Mouse (Mus musculus) olfactory bulb, adult 2 months (tissue): ENCODE results near the gene Cabp4. TPM values are rescaled to one million over a fixed set of nuclear protein-coding genes. Genes with fewer than 3 reads are reported as not detected.

Experiments
- H3K27ac ChIP-seq: fragments of 200-500 bp; 2 replicates; pipeline ENCODE4 v1.5.1; 2012; ENCODE audit warnings: low read depth, low read length; ENCODE audit not compliant: insufficient read depth
- H3K4me1 ChIP-seq: fragments of 200-500 bp; 2 replicates; pipeline ENCODE4 v1.6.1; 2012; ENCODE audit warnings: low read length; ENCODE audit not compliant: control insufficient read depth, insufficient read depth
- H3K4me3 ChIP-seq: fragments of 200-500 bp; 2 replicates; pipeline ENCODE4 v1.5.1; 2012; ENCODE audit warnings: mild to moderate bottlenecking, low read depth, low read length, moderate library complexity; ENCODE audit not compliant: insufficient read depth
- CTCF ChIP-seq: fragments of 200-500 bp; IDR thresholded peaks from 2 replicates; pipeline ENCODE4 v1.5.1; 2012; ENCODE audit warnings: low read depth, mild to moderate bottlenecking, low read length, moderate library complexity; ENCODE audit not compliant: insufficient read depth
- POLR2A ChIP-seq: fragments of 200-500 bp; IDR thresholded peaks from 2 replicates; pipeline ENCODE4 v1.6.1; 2012; ENCODE audit warnings: mild to moderate bottlenecking, low read depth, low read length, moderate library complexity; ENCODE audit not compliant: insufficient read depth
- WGBS: fragments of 180-500 bp; shearing (Covaris S2); methylation state at CpG from one replicate; pipeline ENCODE4 v1.1.7; 2018; 5-methylcytosine and 5-hydroxymethylcytosine counted together
- polyA plus RNA-seq: library from polyadenylated mRNA; stranded (reverse); fragments of >200 nt; gene quantifications from 2 replicates; pipeline ENCODE4 v1.2.4, GENCODE M21; 2012; ENCODE audit warnings: low replicate concordance; ENCODE audit not compliant: missing spikeins, insufficient read depth, insufficient read length

Cabp4 gene
- polyA plus RNA-seq, 1 experiment = not detected

GRCm38 (mm10) chr19:4166678-4167476 is 23.0 kb upstream of the Cabp4 start:
- TF ChIP-seq CTCF = no peak
- TF ChIP-seq POLR2A = no peak
- Histone ChIP-seq H3K4me3 (no peak overlapping the region), H3K4me1 (peaks cover 16% of the 10 kb centered on the region), H3K27ac (no peak overlapping the region)
- 79% methylated on average over 9 of the region's 9 CpGs for WGBS

- H3K4me1 ChIP-seq = peaks cover 10% of the 10 kb centered on the region
- H3K27ac ChIP-seq = no peak overlapping the region
- H3K4me3 ChIP-seq = no peak overlapping the region
- TF ChIP-seq CTCF (no peak), POLR2A (no peak)
- 72% methylated on average over 2 of the region's 2 CpGs for WGBS
Observed at GRCm38 (mm10) chr19:4164721-4165120, 20.9 kb upstream of the Cabp4 start.

GRCm38 (mm10) chr19:4164100-4164499 is 20.3 kb upstream of the Cabp4 start:
- Histone ChIP-seq H3K27ac (no peak overlapping the region), H3K4me3 (no peak overlapping the region), H3K4me1 (peaks cover 8% of the 10 kb centered on the region)
- no peak for TF ChIP-seq POLR2A
- TF ChIP-seq CTCF = no peak
- 82% methylated on average over 3 of the region's 3 CpGs for WGBS

GRCm38 (mm10) chr19:4163543-4163887 is 19.7 kb upstream of the Cabp4 start:
- H3K4me3 ChIP-seq = peak overlapping the region; percentile 63
- peaks cover 8% of the 10 kb centered on the region for H3K4me1 ChIP-seq
- peak overlapping the region; percentile 85 for H3K27ac ChIP-seq
- no peak for TF ChIP-seq CTCF
- no peak for TF ChIP-seq POLR2A
- 24% methylated on average over 4 of the region's 4 CpGs for WGBS

- WGBS = 5% methylated on average over 42 of the region's 42 CpGs
- Histone ChIP-seq H3K4me1 (peaks cover 8% of the 10 kb centered on the region), H3K27ac (peak within 1 kb of the TSS; percentile 85), H3K4me3 (peak within 1 kb of the TSS; percentile 63)
- peak; percentile 54; the same call in 1 of the 2 replicates for TF ChIP-seq POLR2A
- TF ChIP-seq CTCF = no peak
Observed at GRCm38 (mm10) chr19:4162646-4163542, 19.1 kb upstream of the Cabp4 start, which contains the start of gene Rps6kb2. Gene Rps6kb2 (minus strand): TSS chr19:4163354.

- Histone ChIP-seq H3K4me3 (no peak overlapping the region), H3K4me1 (peaks cover 10% of the 10 kb centered on the region), H3K27ac (no peak overlapping the region)
- 96% methylated on average over 8 of the region's 8 CpGs for WGBS
- TF ChIP-seq CTCF (no peak), POLR2A (no peak)
Observed at GRCm38 (mm10) chr19:4159049-4159448, 15.2 kb upstream of the Cabp4 start.

- Histone ChIP-seq H3K4me1 (0 out of 2 replicates have a peak, but pooled peaks cover 2% of the 10 kb centered on the region), H3K4me3 (no peak overlapping the region), H3K27ac (no peak overlapping the region)
- TF ChIP-seq POLR2A (no peak), CTCF (no peak)
- WGBS = 86% methylated on average over 12 of the region's 12 CpGs
Observed at GRCm38 (mm10) chr19:4156771-4157170, 12.9 kb upstream of the Cabp4 start.

- 66% methylated on average over 20 of the region's 20 CpGs for WGBS
- no peak overlapping the region for H3K27ac ChIP-seq
- TF ChIP-seq CTCF (no peak), POLR2A (no peak)
- no peak overlapping the region for H3K4me3 ChIP-seq
- H3K4me1 ChIP-seq = 0 out of 2 replicates have a peak, but pooled peaks cover 2% of the 10 kb centered on the region
Observed at GRCm38 (mm10) chr19:4156073-4156579, 12.3 kb upstream of the Cabp4 start.
